ENCODE assay signal across 15 mouse cellular contexts in the genomic region with DNA sequence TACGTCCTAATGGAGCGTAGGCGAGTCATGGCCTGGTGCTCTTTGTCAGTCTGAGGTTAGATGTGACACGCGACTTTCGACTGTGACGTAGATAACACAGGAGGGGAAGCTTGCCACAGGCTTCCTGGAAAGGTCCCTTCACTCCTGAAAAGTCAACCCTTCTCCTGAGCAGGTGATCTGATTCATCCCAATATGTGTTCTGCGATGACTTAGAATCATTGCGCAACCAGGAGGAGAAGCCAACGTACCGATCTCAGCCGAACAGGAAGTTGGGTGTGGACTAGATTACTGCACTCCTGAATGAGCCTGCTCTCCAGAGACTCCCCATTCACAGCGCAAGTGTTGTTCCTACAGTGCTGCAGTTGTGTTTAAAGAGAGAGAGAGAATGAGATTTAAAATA. TPM values are rescaled to one million over a fixed set of nuclear protein-coding genes. Genes with fewer than 3 reads are reported as not detected.
DNase-seq lines count a peak whose midpoint lies in the region; ATAC-seq and TF ChIP-seq lines count a peak whose summit lies in the region.
"Had no signal": no experiment of that assay in that cellular context is flagged by ENCODE, and none has a peak within 500 bp of the region (broad histone marks: within the 10 kb centered on the region; RNA-seq: fewer than 3 reads in every experiment).

No protein-coding gene starts in this region.

- H3K27me3 ChIP-seq in stomach, postnatal 0 days (ENCODE audit: control insufficient read depth, insufficient read depth, low read length) = no peaks in the 10 kb centered on the region; the same call in 1 of the 2 replicates
- H3K27me3 ChIP-seq in midbrain, postnatal 0 days (ENCODE audit: insufficient read depth, low read length) = no peaks in the 10 kb centered on the region
- H3K27me3 ChIP-seq: heart, embryonic 13.5 days; hindbrain, embryonic 12.5 days; liver, embryonic 15.5 days had no signal

- no peak overlapping the region for H3K9ac ChIP-seq in stomach, postnatal 0 days (ENCODE audit: low read length)
- H3K9ac ChIP-seq in midbrain, postnatal 0 days (replicated peaks; ENCODE audit: low read length, poor library complexity, severe bottlenecking) = no peak overlapping the region
- H3K9ac ChIP-seq: forebrain, postnatal 0 days; heart, embryonic 13.5 days; hindbrain, embryonic 12.5 days; liver, embryonic 15.5 days had no signal

- intact Hi-C loops in heart, postnatal 14 days (cut with DNase I) = no loop called here
- intact Hi-C loops in gastrocnemius, postnatal 36 days (cut with DNase I) = loop anchor here (2.0 kb wide), 1 partner anchor 31 kb away; no protein-coding TSS in a partner anchor

- DNase-seq in heart, adult 11 months = peak; percentile 85
- DNase-seq in heart, postnatal 14 days = no peak
- DNase-seq in urinary bladder, postnatal 14 days (ENCODE audit: low spot score) = peak; percentile 15
- DNase-seq in urinary bladder, postnatal 4 days (ENCODE audit: low spot score in 2 of 2) = no peak
- peak; percentile 35 for DNase-seq in large intestine, adult 2 months (ENCODE audit: low read depth, low spot score)
- DNase-seq in stomach, postnatal 0 days (ENCODE audit: low spot score) = peak; percentile 27
- no peak for DNase-seq in gastrocnemius, postnatal 36 days
- no peak for DNase-seq in midbrain, postnatal 0 days (ENCODE audit: low spot score)
- DNase-seq: forebrain, postnatal 0 days; kidney, postnatal 36 days; thymus, postnatal 4 days had no signal

- H3K4me1 ChIP-seq in stomach, postnatal 0 days (replicated peaks; ENCODE audit: control insufficient read depth, insufficient read depth) = peaks cover 2% of the 10 kb centered on the region; the same call in 1 of the 2 replicates
- H3K4me1 ChIP-seq in midbrain, postnatal 0 days (ENCODE audit: insufficient read depth, low read length) = no peaks in the 10 kb centered on the region

- WGBS in large intestine, adult 2 months = 49% methylated on average over 13 of the region's 13 CpGs
- 68% methylated on average over 13 of the region's 13 CpGs for WGBS in stomach, postnatal 0 days
- WGBS in midbrain, postnatal 0 days = 93% methylated on average over 13 of the region's 13 CpGs

- H3K36me3 ChIP-seq in stomach, postnatal 0 days (ENCODE audit: control insufficient read depth, insufficient read depth, low read length) = no peaks in the 10 kb centered on the region
- no peaks in the 10 kb centered on the region for H3K36me3 ChIP-seq in midbrain, postnatal 0 days (ENCODE audit: insufficient read depth, low read length)
- H3K36me3 ChIP-seq: heart, embryonic 13.5 days; hindbrain, embryonic 12.5 days; liver, embryonic 15.5 days had no signal

- no peak for TF ChIP-seq CTCF in stomach, postnatal 0 days (IDR thresholded peaks at IDR 0.05; ENCODE audit: low read depth)
- TF ChIP-seq CTCF in midbrain, postnatal 0 days (IDR thresholded peaks at IDR 0.05) = no peak

- H3K4me2 ChIP-seq in stomach, postnatal 0 days (replicated peaks; ENCODE audit: low read depth) = no peak overlapping the region
- H3K4me2 ChIP-seq in midbrain, postnatal 0 days (ENCODE audit: low read depth, low read length, poor library complexity, severe bottlenecking) = no peak overlapping the region
- H3K4me2 ChIP-seq: heart, embryonic 13.5 days; hindbrain, embryonic 12.5 days; liver, embryonic 15.5 days had no signal

- no peak overlapping the region for H3K4me3 ChIP-seq in stomach, postnatal 0 days (ENCODE audit: low read depth, low read length)
- no peak overlapping the region for H3K4me3 ChIP-seq in midbrain, postnatal 0 days (ENCODE audit: low read depth, low read length)
- H3K4me3 ChIP-seq: gastrocnemius, adult 2 months; heart, embryonic 13.5 days; hindbrain, embryonic 12.5 days; liver, embryonic 15.5 days had no signal

- H3K9me3 ChIP-seq in stomach, postnatal 0 days (ENCODE audit: control insufficient read depth, low read length) = no peaks in the 10 kb centered on the region
- H3K9me3 ChIP-seq in midbrain, postnatal 0 days (ENCODE audit: low read length) = no peaks in the 10 kb centered on the region
- H3K9me3 ChIP-seq: heart, embryonic 13.5 days; hindbrain, embryonic 12.5 days; liver, embryonic 15.5 days had no signal

- H3K27ac ChIP-seq in stomach, postnatal 0 days (replicated peaks) = no peak overlapping the region
- no peak overlapping the region for H3K27ac ChIP-seq in midbrain, postnatal 0 days (ENCODE audit: low read depth, low read length)
- H3K27ac ChIP-seq: gastrocnemius, adult 2 months; heart, embryonic 13.5 days; hindbrain, embryonic 12.5 days; liver, embryonic 15.5 days had no signal

- ATAC-seq in stomach, postnatal 0 days (ENCODE audit: low FRiP score, low TSS enrichment) = peak; percentile 86
- ATAC-seq in midbrain, postnatal 0 days (ENCODE audit: low FRiP score) = no peak
- ATAC-seq: forebrain, postnatal 0 days had no signal

- no peak for TF ChIP-seq EP300 in stomach, postnatal 0 days (optimal IDR thresholded peaks at IDR 0.05)

RNA-seq across cellular contexts. Expression of gene St8sia1, which starts 25.2 kb away (rescaled TPM):
- 1 to 10 TPM in 1 of 2 experiments, under 1 TPM in 1; 0.38 to 1.7 TPM for total RNA-seq in heart, postnatal 14 days (2021)
- 0.12 and 0.18 TPM in 2 replicates for polyA plus RNA-seq in large intestine, adult 2 months (2012; rRNA removed)
- polyA plus RNA-seq in stomach, postnatal 0 days (2015; fragmentation: Nextera tagmentation; extraction: Ambion mirVana) = 0.19 and 0.23 TPM in 2 replicates
- under 1 TPM; 0.10 to 0.28 TPM for total RNA-seq in gastrocnemius, postnatal 36 days (2021)
- total RNA-seq in midbrain, postnatal 0 days (2014; rRNA removed) = 17.7 and 25.3 TPM in 2 replicates
- polyA plus RNA-seq in midbrain, postnatal 0 days (2015; fragmentation: Nextera tagmentation; extraction: Ambion mirVana) = 4.0 and 4.5 TPM in 2 replicates

Comparison
In these comparisons a context has a peak if more than half of its experiments do, and no peak if none do; other contexts are left out.
1. DNase-seq: peak in heart, adult 11 months (single experiment), urinary bladder, postnatal 14 days (single experiment), large intestine, adult 2 months (single experiment) and stomach, postnatal 0 days (single experiment); none in heart, postnatal 14 days (0 of 2), urinary bladder, postnatal 4 days (0 of 2), gastrocnemius, postnatal 36 days (0 of 2) and midbrain, postnatal 0 days (single experiment).